ENCODE assay signal across 31 mouse cellular contexts in the genomic region with DNA sequence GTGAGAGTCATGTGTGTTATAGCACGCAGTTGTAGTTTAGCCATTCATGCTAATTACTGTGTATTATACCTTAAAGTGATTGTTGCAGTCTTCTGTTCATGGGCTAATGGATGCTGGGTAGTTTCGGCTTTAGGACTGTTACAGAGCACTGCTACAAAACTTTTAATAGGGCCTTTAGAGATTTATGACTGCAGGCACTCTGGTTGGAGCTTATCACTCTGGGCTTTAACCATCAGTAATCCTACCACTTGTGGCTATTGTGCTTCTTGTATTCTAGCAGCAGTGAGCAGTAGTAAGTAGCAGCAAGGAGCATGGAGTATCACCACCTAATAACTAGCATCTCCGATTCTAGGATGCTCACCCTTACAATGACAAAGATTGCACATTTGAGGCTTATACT.
"Had no signal": no experiment of that assay in that cellular context is flagged by ENCODE, and none has a peak within 500 bp of the region (broad histone marks: within the 10 kb centered on the region; RNA-seq: fewer than 3 reads in every experiment).

No protein-coding gene starts in this region.

- H3K27ac ChIP-seq: limb, embryonic 10.5 days; limb, embryonic 12.5 days; limb, embryonic 13.5 days; limb, embryonic 15.5 days; liver, embryonic 12.5 days; liver, embryonic 13.5 days; liver, embryonic 14.5 days; liver, embryonic 15.5 days; lung, embryonic 15.5 days; macrophage; midbrain, embryonic 10.5 days; midbrain, embryonic 12.5 days; midbrain, embryonic 13.5 days; midbrain, embryonic 15.5 days had no signal

- H3K36me3 ChIP-seq: limb, embryonic 10.5 days; limb, embryonic 12.5 days; limb, embryonic 13.5 days; limb, embryonic 15.5 days; liver, embryonic 12.5 days; liver, embryonic 13.5 days; liver, embryonic 15.5 days; lung, embryonic 15.5 days; midbrain, embryonic 10.5 days; midbrain, embryonic 12.5 days; midbrain, embryonic 13.5 days; midbrain, embryonic 15.5 days had no signal

- H3K27me3 ChIP-seq: limb, embryonic 12.5 days; limb, embryonic 13.5 days; limb, embryonic 15.5 days; liver, embryonic 12.5 days; liver, embryonic 13.5 days; liver, embryonic 15.5 days; lung, embryonic 15.5 days; megakaryocyte, embryonic 14.5 days; midbrain, embryonic 12.5 days; midbrain, embryonic 13.5 days; midbrain, embryonic 15.5 days had no signal

- H3K9ac ChIP-seq: limb, embryonic 12.5 days; limb, embryonic 13.5 days; limb, embryonic 15.5 days; liver, embryonic 12.5 days; liver, embryonic 13.5 days; liver, embryonic 14.5 days; liver, embryonic 15.5 days; liver, postnatal 0 days; lung, embryonic 14.5 days; lung, embryonic 15.5 days; midbrain, embryonic 12.5 days; midbrain, embryonic 13.5 days; midbrain, embryonic 15.5 days had no signal

- DNase-seq: left cerebral cortex, postnatal 4 days; liver; liver, embryonic 13.5 days; liver, postnatal 0 days; lung, adult 18-20 months; lung, adult 2 months; lung, embryonic 14.5 days; lung, postnatal 10 days; lung, postnatal 14 days; lung, postnatal 36 days; lung, postnatal 4 days; midbrain, embryonic 14.5 days had no signal

- H3K4me2 ChIP-seq: limb, embryonic 12.5 days; limb, embryonic 13.5 days; limb, embryonic 15.5 days; liver, embryonic 11.5 days; liver, embryonic 12.5 days; liver, embryonic 13.5 days; liver, embryonic 15.5 days; lung, embryonic 14.5 days; lung, embryonic 15.5 days; midbrain, embryonic 11.5 days; midbrain, embryonic 12.5 days; midbrain, embryonic 13.5 days; midbrain, embryonic 15.5 days had no signal

- H3K4me3 ChIP-seq: limb, embryonic 10.5 days; limb, embryonic 12.5 days; limb, embryonic 13.5 days; limb, embryonic 15.5 days; liver, embryonic 12.5 days; liver, embryonic 13.5 days; liver, embryonic 15.5 days; lung, embryonic 15.5 days; megakaryocyte, embryonic 14.5 days; midbrain, embryonic 10.5 days; midbrain, embryonic 12.5 days; midbrain, embryonic 13.5 days; midbrain, embryonic 15.5 days; myocyte had no signal

- H3K9me3 ChIP-seq: limb, embryonic 10.5 days; limb, embryonic 12.5 days; limb, embryonic 13.5 days; limb, embryonic 15.5 days; liver, embryonic 12.5 days; liver, embryonic 13.5 days; liver, embryonic 15.5 days; lung, embryonic 15.5 days; midbrain, embryonic 10.5 days; midbrain, embryonic 12.5 days; midbrain, embryonic 13.5 days; midbrain, embryonic 15.5 days had no signal

- ATAC-seq: liver, embryonic 12.5 days; liver, postnatal 0 days; lung, postnatal 0 days; midbrain, embryonic 13.5 days; midbrain, embryonic 15.5 days; midbrain, embryonic 16.5 days had no signal

- H3K4me1 ChIP-seq: limb, embryonic 10.5 days; limb, embryonic 13.5 days; limb, embryonic 15.5 days; liver, embryonic 12.5 days; liver, embryonic 13.5 days; liver, embryonic 15.5 days; lung, embryonic 15.5 days; megakaryocyte, embryonic 14.5 days; midbrain, embryonic 10.5 days; midbrain, embryonic 12.5 days; midbrain, embryonic 13.5 days; midbrain, embryonic 15.5 days had no signal
